Mouse (Mus musculus) layer of hippocampus, adult 18-20 months (tissue): ENCODE results near the gene Utrn. TPM values are rescaled to one million over a fixed set of nuclear protein-coding genes. Genes with fewer than 3 reads are reported as not detected.
"Not testable (repeated sequence)": the region's sequence is repeated elsewhere in the genome, so short reads cannot be mapped to it uniquely, and the experiment has no call there.

Experiments
- DNase-seq, 2 experiments: peaks; one replicate each; pipeline ENCODE4 v3.0.0; 2022; ENCODE audit warnings: low spot score in 2 of 2
- total RNA-seq, 2 experiments: library from RNA; stranded (reverse); gene quantifications; 2 replicates each; pipeline ENCODE4 v1.2.3; 2021

Gene Utrn
- total RNA-seq, 2 experiments from 2014 or later: 32.8 to 34.3 TPM

DNA sequence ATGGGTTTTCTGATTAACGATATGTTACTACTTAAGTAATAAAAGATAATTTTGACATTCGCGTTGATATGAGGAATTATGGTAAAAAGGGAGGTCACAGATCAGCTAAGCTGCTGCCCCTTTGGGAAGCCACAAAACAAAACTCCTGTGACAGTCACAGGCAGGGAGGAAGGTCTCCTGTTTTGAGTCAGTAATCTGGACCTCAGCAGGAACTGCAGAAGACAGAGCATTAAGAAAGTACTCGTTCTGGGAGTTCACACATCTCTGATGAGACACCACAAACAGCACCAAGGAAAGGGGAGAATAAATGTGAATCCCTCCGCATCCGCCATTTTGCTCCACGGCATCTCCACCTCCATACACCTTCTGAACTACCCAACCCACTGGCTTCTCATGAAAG lies 259.3 kb downstream of the Utrn start:
- no peak for DNase-seq

DNA sequence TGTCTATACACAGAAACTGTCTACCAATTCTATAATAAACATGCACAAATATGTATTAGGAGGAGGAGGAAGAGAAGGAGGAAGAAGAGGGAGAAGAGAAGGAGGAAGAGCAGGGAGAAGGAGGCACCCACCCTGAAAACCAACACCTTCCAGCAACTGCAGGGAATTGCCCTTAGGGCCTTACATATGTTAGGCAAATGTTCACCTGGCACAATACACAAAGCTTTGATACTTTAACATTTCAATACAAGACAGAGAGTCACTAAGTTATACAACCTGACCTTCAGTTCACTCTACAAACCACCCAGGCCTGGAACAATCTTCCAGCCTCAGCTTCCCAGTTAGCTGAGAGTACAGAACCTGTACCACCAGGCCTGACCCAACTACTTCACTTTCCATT lies 260.5 kb downstream of the Utrn start:
- no peak for DNase-seq

DNA sequence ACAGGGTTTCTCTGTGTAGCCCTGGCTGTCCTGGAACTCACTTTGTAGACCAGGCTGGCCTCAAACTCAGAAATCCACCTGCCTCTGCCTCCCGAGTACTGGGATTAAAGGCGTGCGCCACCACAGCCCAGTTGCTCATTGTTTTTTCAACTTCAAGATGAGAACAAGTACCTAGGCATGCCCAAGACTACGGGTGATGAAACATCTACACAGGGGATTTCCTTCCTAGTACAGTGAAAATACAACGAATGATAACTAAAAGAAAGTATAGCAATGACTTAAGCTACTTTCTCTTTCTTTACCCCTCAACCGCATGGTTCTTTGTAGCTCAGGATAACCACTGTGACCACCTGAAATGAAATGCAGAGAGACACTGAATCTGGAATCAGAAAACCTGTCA lies 262.0 kb downstream of the Utrn start:
- DNase-seq: not testable (repeated sequence)

DNA sequence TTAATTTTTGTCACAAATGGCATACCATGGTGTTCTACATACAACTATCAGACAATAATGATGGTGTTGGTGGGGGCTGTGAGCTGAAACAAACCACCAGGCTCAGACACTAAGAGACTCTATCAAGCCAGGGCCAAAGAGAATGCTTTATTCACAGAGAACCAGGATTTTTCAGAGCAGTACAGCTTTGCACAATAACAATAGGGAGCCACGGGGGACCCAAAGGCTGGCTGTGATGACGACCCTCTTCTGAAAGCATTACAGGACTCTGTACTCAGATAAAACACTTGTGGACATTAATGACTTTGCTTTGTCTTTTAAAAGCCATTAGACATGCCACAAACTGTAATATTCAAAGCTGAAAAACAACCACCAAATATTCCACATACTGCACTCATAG lies 273.8 kb downstream of the Utrn start:
- DNase-seq: no peak

DNA sequence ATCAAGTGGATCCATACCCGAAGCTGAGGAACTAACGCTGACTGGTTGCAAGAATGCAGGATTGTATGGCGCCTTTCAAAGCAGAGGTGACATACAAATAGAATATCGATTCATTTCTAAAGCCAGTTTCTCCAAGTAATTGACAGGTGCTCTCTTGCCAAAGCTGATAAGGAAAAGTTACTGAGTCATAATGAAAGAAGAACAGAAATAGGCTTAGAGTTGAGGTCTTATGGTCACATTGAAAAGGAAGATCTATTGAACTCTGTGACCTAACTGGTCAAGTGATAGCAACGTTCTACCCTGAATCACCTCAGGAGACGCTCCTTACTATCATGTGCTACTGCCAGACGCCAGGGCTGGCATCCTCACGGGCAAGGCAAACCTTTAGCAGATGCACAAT lies 274.2 kb downstream of the Utrn start:
- no peak for DNase-seq

DNA sequence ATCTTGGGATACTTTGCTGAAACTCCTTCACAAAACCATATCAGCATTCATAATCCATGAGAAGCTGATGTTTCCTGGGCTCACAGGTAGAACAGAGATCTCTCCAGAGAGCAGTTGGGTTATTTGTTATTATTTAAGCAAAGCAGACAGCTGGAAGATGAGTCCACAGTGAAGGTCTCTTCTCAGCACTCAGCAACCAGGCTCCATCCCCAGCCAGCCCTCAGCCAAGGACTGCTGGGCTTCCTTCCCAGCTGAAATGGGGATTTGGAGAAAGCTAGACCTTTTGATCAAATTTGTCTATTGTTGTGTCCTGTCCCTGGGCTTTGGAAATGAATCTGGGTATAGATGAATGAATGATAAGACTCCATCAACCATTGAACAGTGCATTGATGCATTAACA lies 276.1 kb downstream of the Utrn start:
- DNase-seq: no peak

- DNase-seq: no peak
Observed at GRCm38 (mm10) chr10:12591946-12592345, 277.2 kb downstream of the Utrn start.

DNA sequence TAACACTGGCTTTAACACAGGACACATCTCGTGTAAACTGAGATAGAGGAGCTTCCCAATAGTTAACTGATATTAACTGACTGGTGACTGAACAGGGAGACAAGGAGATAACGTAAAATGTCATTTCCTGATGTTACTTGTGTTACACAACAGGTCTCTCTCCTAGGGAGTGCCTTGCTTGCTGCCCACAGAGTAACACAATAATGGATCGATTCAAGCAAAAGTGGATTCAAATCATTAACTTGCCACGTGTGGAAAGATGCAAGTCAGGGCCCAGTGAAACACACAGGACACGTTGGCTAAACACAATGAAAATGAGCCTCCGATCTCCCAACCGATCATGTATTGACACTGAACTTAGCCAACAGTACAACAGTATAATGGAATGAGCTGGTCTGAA lies 281.1 kb downstream of the Utrn start:
- no peak for DNase-seq

DNA sequence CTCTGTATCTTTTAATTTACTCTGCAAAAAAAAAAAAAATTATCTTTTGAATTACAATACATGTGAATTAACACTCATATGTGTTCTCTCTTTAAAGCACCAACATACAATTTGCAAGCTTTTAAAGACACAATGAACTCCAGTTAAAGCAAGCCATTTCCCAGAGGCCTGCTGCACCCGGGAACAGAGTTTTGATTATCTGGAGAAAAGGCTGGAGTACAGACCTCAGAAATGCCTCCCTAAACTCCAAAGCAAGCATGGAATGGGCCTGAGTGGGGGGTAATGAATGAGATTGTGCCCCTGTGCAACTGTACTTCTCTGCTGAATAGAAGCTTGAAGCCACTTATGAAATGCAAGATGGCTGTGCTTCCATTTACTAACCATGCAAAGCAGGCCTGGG lies 281.8 kb downstream of the Utrn start:
- no peak for DNase-seq

DNA sequence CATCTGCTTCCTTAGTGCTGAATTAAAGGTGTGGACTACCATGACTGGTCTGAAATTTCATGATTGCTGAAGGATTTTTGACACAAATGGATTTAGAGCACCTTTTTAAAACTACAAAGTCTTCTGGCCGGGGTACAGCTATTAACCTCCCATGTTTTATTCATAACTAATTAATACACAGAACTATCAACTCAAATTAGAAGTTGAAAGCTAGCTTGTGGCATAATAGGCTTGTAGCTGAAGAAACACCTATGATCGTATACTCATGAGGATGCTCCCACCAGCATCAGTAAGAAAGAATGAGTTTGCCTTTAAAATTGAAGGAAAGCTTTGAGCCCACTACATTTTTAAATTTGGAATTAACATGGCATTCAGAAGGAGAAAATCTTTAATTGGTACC lies 282.3 kb downstream of the Utrn start:
- DNase-seq: no peak

DNA sequence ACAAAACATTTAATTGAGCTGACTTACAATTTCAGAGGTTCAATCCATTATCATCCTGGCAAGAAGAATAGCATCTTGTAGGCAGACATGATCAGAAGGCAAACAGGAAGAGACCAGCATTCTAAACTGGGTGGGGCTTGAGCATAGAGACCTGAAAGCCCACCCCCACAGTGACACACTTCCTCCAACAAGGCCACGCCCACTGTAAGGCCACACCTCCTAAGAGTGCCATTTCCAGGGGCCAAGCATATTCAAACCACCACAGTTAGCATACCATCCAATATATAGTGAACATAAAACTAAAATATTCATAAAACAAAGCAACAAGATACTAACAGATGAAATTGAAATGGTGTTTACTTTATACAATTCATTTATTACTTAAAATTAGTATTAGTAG lies 283.0 kb downstream of the Utrn start:
- no peak for DNase-seq

DNA sequence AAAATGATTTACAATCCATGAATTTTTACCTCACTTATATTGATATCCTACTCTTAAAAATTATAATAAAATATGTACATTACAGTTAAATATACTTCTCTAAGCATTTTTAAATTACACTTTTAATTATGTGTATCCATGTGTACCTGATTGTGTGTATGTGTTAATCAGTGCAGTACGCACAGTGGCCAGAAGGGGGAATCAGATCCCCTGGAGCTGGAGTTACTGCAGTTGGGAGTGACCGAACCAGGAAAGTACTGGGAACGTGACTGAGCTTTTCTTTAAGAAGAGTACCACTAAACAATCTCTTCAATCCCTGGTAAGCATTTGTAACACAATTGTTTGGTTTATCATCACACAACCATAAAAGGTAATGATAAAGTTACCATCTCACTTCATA lies 285.7 kb downstream of the Utrn start:
- no peak for DNase-seq

DNA sequence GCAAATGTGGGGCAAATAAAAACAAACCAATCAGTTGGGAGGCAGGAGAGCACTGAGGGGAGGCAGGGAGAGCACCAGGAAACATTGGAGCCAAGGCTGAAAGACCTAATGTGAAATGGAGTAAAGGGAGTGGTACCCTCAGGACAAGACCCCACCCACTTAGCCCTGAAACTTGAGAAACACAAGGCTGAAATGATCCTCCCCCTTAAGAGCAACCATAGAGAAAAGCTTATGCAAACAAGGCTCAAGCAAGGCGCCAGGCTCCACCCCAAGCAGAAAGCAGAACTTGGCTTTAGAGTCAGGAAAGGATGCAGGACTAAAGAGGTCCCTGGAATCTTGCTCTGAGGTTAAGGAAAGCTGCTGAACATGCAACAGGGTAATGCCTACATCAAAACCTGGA lies 290.1 kb downstream of the Utrn start:
- DNase-seq: no peak

DNA sequence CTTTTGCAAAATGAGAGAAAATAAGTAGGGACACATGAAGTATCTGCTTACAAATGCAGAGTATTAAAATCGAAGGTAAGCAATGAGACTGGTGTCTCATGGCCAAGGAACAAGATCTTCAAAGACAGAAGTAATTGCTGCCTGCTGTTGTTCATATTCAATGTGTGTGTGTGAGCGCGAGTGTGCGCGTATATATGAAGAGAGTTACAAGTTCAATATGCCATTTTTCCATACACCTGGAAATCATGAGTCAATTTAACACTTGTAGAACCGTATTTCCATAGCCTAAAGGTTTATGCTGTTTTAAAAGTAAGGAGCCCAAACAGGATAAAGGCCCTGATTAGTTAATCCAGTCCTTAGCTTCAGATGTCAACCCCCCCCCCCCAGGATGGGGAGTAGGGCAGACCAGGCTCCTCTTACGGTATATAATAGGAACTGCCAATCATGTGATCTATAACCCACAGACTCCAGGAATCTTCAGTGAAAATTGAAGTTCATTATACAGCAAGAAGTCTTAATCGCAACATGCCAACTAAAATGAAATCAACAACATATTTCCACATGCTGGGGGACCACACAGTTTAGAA lies 293.2 kb downstream of the Utrn start:
- no peak for DNase-seq

GRCm38 (mm10) chr10:12574760-12575159 lies 294.4 kb downstream of the Utrn start:
- no peak for DNase-seq

- DNase-seq: no peak
Observed at GRCm38 (mm10) chr10:12573601-12574000, 295.6 kb downstream of the Utrn start.

GRCm38 (mm10) chr10:12572759-12573158 lies 296.4 kb downstream of the Utrn start:
- DNase-seq: no peak

- no peak for DNase-seq
Observed at GRCm38 (mm10) chr10:12564425-12564824, 304.7 kb downstream of the Utrn start.

GRCm38 (mm10) chr10:12558810-12559209 lies 310.4 kb downstream of the Utrn start:
- no peak for DNase-seq

DNA sequence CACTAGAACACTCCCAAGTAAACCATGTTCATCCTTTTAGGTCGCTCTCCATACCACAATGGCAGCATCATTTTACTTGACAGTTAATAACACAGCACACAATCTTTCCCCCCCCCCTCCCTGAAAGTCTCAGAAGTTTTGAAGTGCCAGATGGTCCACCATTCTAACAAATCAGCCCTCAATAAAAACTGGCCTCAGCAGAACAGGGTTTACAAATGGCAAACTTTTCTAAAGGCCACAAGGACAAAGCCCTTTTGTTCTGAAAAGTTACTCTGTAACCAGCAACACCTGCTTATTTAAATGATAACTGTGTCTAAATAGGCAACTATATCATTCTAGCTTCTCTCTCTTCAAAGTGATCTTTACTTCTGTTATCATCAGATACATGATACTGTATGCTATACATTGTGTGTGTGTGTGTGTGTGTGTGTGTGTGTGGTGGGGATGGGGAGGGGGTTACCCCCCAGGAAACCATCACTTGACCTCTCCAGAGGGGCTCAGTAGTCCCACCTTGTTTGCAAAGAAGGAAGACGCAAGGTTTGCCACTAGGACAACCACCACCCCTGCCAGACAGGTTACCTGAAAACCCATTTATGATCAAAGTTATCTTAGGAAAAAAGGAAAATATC lies 315.0 kb downstream of the Utrn start:
- DNase-seq: no peak

GRCm38 (mm10) chr10:12552890-12553278 lies 316.3 kb downstream of the Utrn start:
- DNase-seq: no peak

GRCm38 (mm10) chr10:12552196-12552889 lies 316.8 kb downstream of the Utrn start:
- DNase-seq: no peak

- no peak for DNase-seq
Observed at GRCm38 (mm10) chr10:12551735-12552134, 317.4 kb downstream of the Utrn start.
